Mouse (Mus musculus) testis, postnatal 14 days (tissue): ENCODE measurements around the gene Cntn3.

Source experiments
- DNase-seq: peaks from one replicate; pipeline ENCODE4 v3.0.0; 2021; ENCODE audit warnings: low spot score

Gene Cntn3

GRCm38 (mm10) chr6:102478320-102479080 is 94.4 kb downstream of the Cntn3 start:
- no peak for DNase-seq

- DNase-seq: no peak
Observed at GRCm38 (mm10) chr6:102438353-102438752, 134.5 kb downstream of the Cntn3 start.

- no peak for DNase-seq
Observed at GRCm38 (mm10) chr6:102427549-102427948, 145.4 kb downstream of the Cntn3 start.

- DNase-seq: no peak
Observed at GRCm38 (mm10) chr6:102421781-102422180, 151.1 kb downstream of the Cntn3 start.

- no peak for DNase-seq
Observed at GRCm38 (mm10) chr6:102388590-102388989, 184.3 kb downstream of the Cntn3 start.

GRCm38 (mm10) chr6:102372112-102372511 is 200.8 kb downstream of the Cntn3 start:
- no peak for DNase-seq

GRCm38 (mm10) chr6:102363880-102364279 is 209.0 kb downstream of the Cntn3 start:
- DNase-seq: no peak

GRCm38 (mm10) chr6:102363291-102363832 is 209.5 kb downstream of the Cntn3 start:
- DNase-seq: no peak

GRCm38 (mm10) chr6:102332144-102332543 is 240.8 kb downstream of the Cntn3 start:
- DNase-seq: no peak

GRCm38 (mm10) chr6:102326711-102327110 is 246.2 kb downstream of the Cntn3 start:
- no peak for DNase-seq

GRCm38 (mm10) chr6:102322614-102323284 is 250.2 kb downstream of the Cntn3 start:
- no peak for DNase-seq

GRCm38 (mm10) chr6:102319755-102320154 is 253.1 kb downstream of the Cntn3 start:
- no peak for DNase-seq

- no peak for DNase-seq
Observed at GRCm38 (mm10) chr6:102282889-102283288, 290.0 kb downstream of the Cntn3 start.

GRCm38 (mm10) chr6:102231015-102231414 is 341.9 kb downstream of the Cntn3 start:
- no peak for DNase-seq

- DNase-seq: no peak
Observed at GRCm38 (mm10) chr6:102186316-102186715, 386.6 kb downstream of the Cntn3 start.

- DNase-seq: no peak
Observed at GRCm38 (mm10) chr6:102170913-102171312, 402.0 kb downstream of the Cntn3 start.

GRCm38 (mm10) chr6:102161186-102161585 is 411.7 kb downstream of the Cntn3 start:
- DNase-seq: no peak

- DNase-seq: no peak
Observed at GRCm38 (mm10) chr6:102121676-102122075, 451.2 kb downstream of the Cntn3 start.

- no peak for DNase-seq
Observed at GRCm38 (mm10) chr6:102120003-102120402, 452.9 kb downstream of the Cntn3 start.

- no peak for DNase-seq
Observed at GRCm38 (mm10) chr6:102113629-102114028, 459.3 kb downstream of the Cntn3 start.
